Mouse (Mus musculus) T-helper 2 cell (primary cell): ENCODE results near the gene Leng1.

Experiments
- in situ Hi-C: fragments of 300-600 bp; cut with MboI, MseI; formaldehyde crosslinking; loops from one replicate; pipeline ENCODE4 v1.15.1; 2025; ENCODE audit warnings: high pct_unique_total_duplicates

The Leng1 gene

GRCm38 (mm10) chr7:3692987-3693808, 27.6 kb upstream of the Leng1 start, which contains the start of gene Mboat7:
Mboat7 (minus strand) TSS chr7:3693523.
- in situ Hi-C loops, result loop anchor here (25.0 kb wide), 1 partner anchor 1369 kb away; the partner anchor contains the start of genes U2af2 and Zfp580

- in situ Hi-C loops, result loop anchor here (25.0 kb wide), 1 partner anchor 1370 kb away; the partner anchor contains the start of genes U2af2 and Zfp580
These were observed 26.8 kb upstream of the Leng1 start, which contains the start of gene Tsen34 for GRCm38 (mm10) chr7:3692382-3692986. Tsen34 (plus strand) TSS chr7:3692863.

DNA sequence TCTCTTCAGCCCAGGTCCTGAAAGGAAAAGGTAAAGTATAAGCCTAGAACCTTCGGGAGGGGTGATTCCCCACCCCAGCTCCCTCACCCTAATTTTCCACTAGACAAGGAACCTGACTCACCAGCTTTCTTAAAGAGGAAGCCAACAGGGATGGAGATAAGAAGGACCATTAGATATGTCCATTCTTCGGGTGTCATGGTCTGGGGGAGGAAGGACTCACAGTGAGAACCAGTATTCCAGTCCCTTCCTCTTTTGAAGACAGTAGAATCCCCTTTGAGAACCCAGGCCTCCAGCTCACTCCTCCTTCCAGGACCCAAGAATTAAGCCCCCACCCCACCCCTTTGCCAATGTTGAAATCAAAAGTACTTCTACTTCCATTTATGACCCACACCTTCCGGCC, 26.3 kb upstream of the Leng1 start:
- in situ Hi-C loops, result loop anchor here (25.0 kb wide), 1 partner anchor 1370 kb away; the partner anchor contains the start of genes U2af2 and Zfp580

GRCm38 (mm10) chr7:3685400-3686187, 20.0 kb upstream of the Leng1 start:
- in situ Hi-C loops, result loop anchor here (25.0 kb wide), 1 partner anchor 1377 kb away; the partner anchor contains the start of genes U2af2 and Zfp580

- in situ Hi-C loops, result loop anchor here (25.0 kb wide), 1 partner anchor 1378 kb away; the partner anchor contains the start of genes U2af2 and Zfp580
These were observed 19.1 kb upstream of the Leng1 start for GRCm38 (mm10) chr7:3684698-3685097.

DNA sequence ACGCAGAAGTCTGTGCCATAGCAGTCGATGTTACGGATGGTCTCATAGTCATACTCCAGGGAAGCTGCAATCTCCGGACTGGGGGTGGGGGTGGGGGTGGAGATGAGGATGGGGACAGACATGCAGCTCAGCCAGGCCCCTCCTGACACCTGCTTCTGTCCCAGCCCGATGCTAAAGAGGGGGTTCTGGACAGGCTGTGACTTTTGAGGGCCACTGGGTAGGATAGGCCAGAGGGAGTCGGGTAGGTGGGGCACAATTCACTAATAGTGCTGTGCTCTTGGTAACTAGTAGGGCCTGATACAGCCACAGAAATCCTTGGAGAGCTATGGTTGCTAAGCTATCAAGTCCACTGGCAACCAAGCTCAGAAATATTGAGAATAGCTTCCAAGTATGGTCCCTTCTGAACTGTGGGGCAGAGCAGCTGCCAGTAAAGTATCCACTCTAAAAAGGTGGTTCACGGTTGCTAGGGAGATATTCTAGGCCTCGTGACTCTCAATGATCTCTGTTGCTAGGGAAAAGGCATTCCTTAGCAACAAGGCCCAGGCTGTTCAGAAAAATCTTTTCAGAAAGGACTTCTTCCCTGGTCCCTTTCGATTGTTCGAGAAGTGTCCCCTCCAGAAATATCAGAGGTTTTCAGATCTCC, 18.4 kb upstream of the Leng1 start:
- in situ Hi-C loops, result loop anchor here (25.0 kb wide), 1 partner anchor 1378 kb away; the partner anchor contains the start of genes U2af2 and Zfp580

DNA sequence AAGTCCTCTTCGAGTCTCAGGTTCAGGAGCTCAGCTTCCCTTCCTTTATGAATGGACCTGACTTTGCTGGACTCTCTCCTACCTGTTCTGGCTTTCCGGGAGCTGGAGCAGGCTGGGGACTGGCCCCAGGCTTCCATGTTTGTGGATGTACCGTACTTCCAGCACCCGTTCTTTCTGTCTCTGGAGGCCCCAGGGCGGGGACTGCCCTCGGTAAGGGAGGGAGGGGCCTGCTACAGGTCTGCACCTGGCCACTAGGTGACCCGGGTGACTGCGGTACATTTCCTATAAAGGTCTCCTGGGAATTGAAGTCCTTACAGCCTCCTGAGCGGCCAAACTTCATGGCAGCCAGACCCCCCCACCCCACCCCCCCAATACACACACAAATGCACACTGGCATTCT, 11.7 kb upstream of the Leng1 start, which contains the start of gene Tmc4:
Tmc4 (minus strand) TSS at position 212 of the 400 bp plus-strand sequence.
- in situ Hi-C loops, result loop anchor here (25.0 kb wide), 1 partner anchor 1385 kb away; the partner anchor contains the start of genes U2af2 and Zfp580

GRCm38 (mm10) chr7:3676371-3676770, 10.7 kb upstream of the Leng1 start:
- in situ Hi-C loops, result loop anchor here (25.0 kb wide), 1 partner anchor 1386 kb away; the partner anchor contains the start of genes U2af2 and Zfp580

DNA sequence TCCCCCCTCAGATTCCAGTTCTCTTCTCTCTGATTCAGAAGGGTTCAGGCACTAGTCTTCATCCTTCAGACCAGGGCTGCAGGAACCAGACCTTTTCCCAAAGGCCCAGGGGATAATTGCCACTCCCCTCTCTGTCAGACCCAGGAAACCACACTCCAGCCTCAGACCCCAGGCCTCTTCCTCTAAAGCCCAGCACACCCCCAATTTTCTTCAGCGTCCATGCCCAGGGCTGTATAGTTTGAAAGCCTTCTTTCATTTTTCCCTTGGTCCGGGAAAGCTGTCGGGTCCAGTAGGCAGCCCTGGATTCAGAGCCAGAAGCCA, 9.5 kb upstream of the Leng1 start:
- in situ Hi-C loops, result loop anchor here (25.0 kb wide), 1 partner anchor 1387 kb away; the partner anchor contains the start of genes U2af2 and Zfp580

- in situ Hi-C loops, result loop anchor here (25.0 kb wide), 2 partner anchors 988 to 1388 kb away; partner anchors contain the start of genes Ppp6r1, U2af2 and Zfp580
These were observed 9.0 kb upstream of the Leng1 start for GRCm38 (mm10) chr7:3674507-3675227.

DNA sequence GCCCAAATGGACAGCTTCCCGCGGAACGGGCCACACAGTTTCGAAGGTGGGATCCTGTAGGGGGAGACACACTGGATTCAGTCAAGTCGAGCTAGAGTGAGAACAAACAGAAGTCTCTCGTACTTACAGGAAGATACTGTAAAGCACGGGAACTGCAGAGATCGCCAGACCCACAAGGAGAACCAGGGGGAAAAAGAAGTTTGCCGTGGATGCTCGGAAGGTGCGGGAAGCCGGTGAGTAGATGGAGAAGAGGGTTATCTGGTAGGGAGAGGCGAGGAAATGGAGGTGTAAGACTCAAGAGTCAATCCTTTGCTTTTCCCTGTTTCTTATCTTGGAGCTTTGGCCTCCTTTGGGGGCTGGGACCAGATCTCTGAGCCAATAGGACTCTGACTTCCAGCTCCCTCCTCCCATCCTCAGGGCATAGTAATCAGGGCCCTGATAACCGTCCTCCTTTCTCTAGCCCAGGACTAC, 1.3 kb upstream of the Leng1 start:
- in situ Hi-C loops, result loop anchor here (25.0 kb wide), 1 partner anchor 995 kb away; the partner anchor contains the start of gene Ppp6r1

GRCm38 (mm10) chr7:3664524-3665214, 971 bp downstream of the Leng1 start:
- in situ Hi-C loops, result loop anchor here (25.0 kb wide), 1 partner anchor 998 kb away; the partner anchor contains the start of gene Ppp6r1

- in situ Hi-C loops, result loop anchor here (25.0 kb wide), 1 partner anchor 1004 kb away; the partner anchor contains the start of gene Ppp6r1
These were observed 7.1 kb downstream of the Leng1 start for GRCm38 (mm10) chr7:3658578-3658977.

GRCm38 (mm10) chr7:3656966-3657365, 8.7 kb downstream of the Leng1 start:
- in situ Hi-C loops, result loop anchor here (25.0 kb wide), 1 partner anchor 1005 kb away; the partner anchor contains the start of gene Ppp6r1

DNA sequence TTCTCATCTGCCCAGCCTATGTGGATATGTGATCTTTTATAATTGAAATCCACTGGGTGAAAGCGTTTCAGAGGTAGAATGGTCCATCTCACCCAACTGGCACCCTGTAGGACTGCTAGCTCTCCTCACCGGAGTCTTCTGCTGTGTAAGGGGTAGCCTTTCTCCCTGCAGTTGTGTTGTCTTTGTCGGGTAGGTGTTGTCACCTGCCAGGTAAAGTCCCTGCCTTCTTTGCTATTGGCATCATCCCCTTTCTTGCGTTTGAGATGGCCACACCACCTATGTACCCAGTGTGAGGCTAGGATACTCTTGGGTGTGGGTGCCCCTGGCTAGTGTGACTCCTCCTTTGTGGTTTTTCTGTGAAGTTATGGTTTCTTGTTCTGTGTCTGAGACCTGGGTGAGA, 19.0 kb downstream of the Leng1 start:
- in situ Hi-C loops, result no loop called here

DNA sequence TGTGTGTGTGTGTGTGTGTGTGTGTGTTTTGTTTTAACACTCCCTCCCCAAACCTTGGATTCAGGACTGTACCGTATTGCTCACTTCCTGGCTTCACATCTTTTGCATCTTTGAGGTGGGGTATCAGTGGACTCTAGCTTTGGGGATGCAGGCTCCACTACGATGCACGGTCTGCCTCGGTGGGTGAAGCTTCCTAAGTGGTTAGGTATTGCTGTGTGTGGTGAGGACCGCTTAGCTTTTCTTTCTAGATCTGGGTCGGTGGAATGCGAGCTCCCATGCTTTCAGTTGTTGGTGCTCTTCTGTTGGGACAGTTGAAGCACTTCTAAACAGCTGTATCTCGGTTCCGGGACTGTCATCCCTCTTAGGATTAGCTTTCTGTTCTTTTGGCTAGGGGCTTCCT, 19.5 kb downstream of the Leng1 start:
- in situ Hi-C loops, result no loop called here

DNA sequence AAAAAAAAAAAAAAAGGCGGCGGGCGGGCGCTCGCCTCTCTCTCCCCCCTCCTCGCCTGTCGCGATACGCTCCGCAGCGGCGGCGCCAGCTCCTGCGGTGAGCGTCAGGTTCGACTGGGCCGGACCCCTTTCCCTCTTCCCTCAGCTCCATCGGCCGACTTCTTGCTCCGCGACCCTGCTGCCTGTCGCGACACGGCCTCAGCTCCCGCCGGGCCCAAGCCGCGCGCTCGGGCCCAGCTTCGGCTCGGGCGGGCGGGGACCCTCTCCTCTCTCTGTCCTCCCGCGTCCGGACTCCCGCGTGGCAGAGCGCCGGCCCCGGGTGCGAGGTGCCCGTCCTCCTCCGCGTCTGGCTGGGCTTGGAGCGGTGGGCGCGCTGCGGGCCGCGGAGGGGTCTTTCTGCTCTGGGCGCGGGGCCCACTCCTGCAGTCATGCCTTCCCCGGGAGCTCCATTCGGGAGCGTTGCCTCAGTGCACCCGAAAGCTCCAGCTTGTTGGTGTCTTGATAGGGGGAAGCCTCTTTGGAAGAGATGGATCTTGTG, 20.1 kb downstream of the Leng1 start:
- in situ Hi-C loops, result no loop called here

GRCm38 (mm10) chr7:3644672-3645487, 20.8 kb downstream of the Leng1 start, which contains the start of gene Cnot3:
Cnot3 (plus strand) TSS chr7:3645268.
- in situ Hi-C loops, result no loop called here
